Mouse (Mus musculus): Measurements from ENCODE around the gene Car14.

DNA sequence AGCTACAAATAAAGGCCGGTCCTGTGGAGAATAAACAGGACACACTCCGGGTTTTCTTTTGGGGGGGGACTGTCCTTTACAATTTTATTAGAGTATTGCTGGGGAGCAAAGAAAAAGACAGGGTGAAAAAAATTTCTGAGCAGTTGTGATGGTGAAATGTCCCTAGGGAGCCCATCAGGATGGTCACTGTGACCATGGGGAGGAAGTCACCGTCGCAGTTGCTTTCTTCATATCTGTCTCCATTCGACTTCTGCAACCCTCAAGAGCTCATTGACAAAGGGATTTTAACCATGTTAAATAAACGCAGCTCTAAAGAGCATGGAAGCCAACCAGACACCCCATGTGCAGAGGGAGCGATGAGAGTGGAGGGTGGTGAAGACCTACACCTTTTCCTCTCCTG lies 12.3 kb upstream of the Car14 start:
- no peak for TF ChIP-seq GATA1 (IDR thresholded peaks at IDR 0.05; ENCODE audit: borderline replicate concordance, low read length)
- TF ChIP-seq FLI1 (IDR thresholded peaks at IDR 0.05; ENCODE audit: low read length), result no peak

Data from megakaryocyte, embryonic 14.5 days (primary cell).